In genomic region chr15:12308539-12308938, GRCm38 (mm10) we compare ENCODE assay signal across 36 mouse cellular contexts. TPM values are rescaled to one million over a fixed set of nuclear protein-coding genes. Genes with fewer than 3 reads are reported as not detected.
"Had no signal": no experiment of that assay in that cellular context is flagged by ENCODE, and none has a peak within 500 bp of the region (broad histone marks: within the 10 kb centered on the region; RNA-seq: fewer than 3 reads in every experiment).

No protein-coding gene starts in this region.

- H3K27ac ChIP-seq: heart, embryonic 13.5 days; heart, embryonic 15.5 days; hindbrain, embryonic 10.5 days; hindbrain, embryonic 12.5 days; hindbrain, embryonic 13.5 days; hindbrain, embryonic 14.5 days; hindbrain, embryonic 15.5 days; hindbrain, postnatal 0 days; intestine, embryonic 15.5 days; kidney, embryonic 15.5 days; kidney, postnatal 0 days; layer of hippocampus, adult 2 months; left cerebral cortex, adult 2 months had no signal

- H3K9ac ChIP-seq: heart, embryonic 13.5 days; heart, embryonic 15.5 days; hindbrain, embryonic 12.5 days; hindbrain, embryonic 13.5 days; hindbrain, embryonic 14.5 days; hindbrain, embryonic 15.5 days; intestine, embryonic 15.5 days; kidney, embryonic 15.5 days had no signal

- H3K4me3 ChIP-seq: heart, embryonic 13.5 days; heart, embryonic 15.5 days; hindbrain, embryonic 10.5 days; hindbrain, embryonic 12.5 days; hindbrain, embryonic 13.5 days; hindbrain, embryonic 15.5 days; intestine, embryonic 15.5 days; kidney, embryonic 15.5 days; layer of hippocampus, adult 2 months; left cerebral cortex, adult 2 months had no signal

- ATAC-seq: hindbrain, embryonic 16.5 days; hindbrain, postnatal 0 days; inflammation-experienced regulatory T-cells, adult 6 months; intestine, embryonic 15.5 days; intestine, embryonic 16.5 days; intestine, postnatal 0 days had no signal

- DNase-seq: heart, postnatal 10 days; heart, postnatal 14 days; heart, postnatal 36 days; heart, postnatal 4 days; kidney, adult 11 months; kidney, adult 18-20 months; kidney, adult 2 months; kidney, adult 8-10 months; kidney, adult 9 months; kidney, postnatal 10 days; kidney, postnatal 14 days; kidney, postnatal 25 days; kidney, postnatal 36 days; kidney, postnatal 4 days; layer of hippocampus, adult 9-11 months; layer of hippocampus, postnatal 36 days had no signal

- H3K4me2 ChIP-seq: heart, embryonic 13.5 days; heart, embryonic 15.5 days; hindbrain, embryonic 12.5 days; hindbrain, embryonic 13.5 days; hindbrain, embryonic 14.5 days; hindbrain, embryonic 15.5 days; intestine, embryonic 15.5 days; kidney, embryonic 15.5 days had no signal

- H3K36me3 ChIP-seq: heart, embryonic 13.5 days; heart, embryonic 15.5 days; hindbrain, embryonic 10.5 days; hindbrain, embryonic 12.5 days; hindbrain, embryonic 13.5 days; hindbrain, embryonic 15.5 days; intestine, embryonic 15.5 days; kidney, embryonic 15.5 days had no signal

- H3K27me3 ChIP-seq: heart, embryonic 13.5 days; heart, embryonic 15.5 days; hindbrain, embryonic 12.5 days; hindbrain, embryonic 13.5 days; hindbrain, embryonic 15.5 days; intestine, embryonic 15.5 days; kidney, embryonic 15.5 days had no signal

- H3K9me3 ChIP-seq: heart, embryonic 13.5 days; heart, embryonic 15.5 days; hindbrain, embryonic 10.5 days; hindbrain, embryonic 12.5 days; hindbrain, embryonic 13.5 days; hindbrain, embryonic 15.5 days; intestine, embryonic 15.5 days; kidney, embryonic 15.5 days had no signal

- H3K4me1 ChIP-seq: hindbrain, embryonic 12.5 days; hindbrain, embryonic 13.5 days; hindbrain, embryonic 15.5 days had no signal

RNA-seq across cellular contexts. Expression of gene 1810049J17Rik, which starts 13.2 kb away (rescaled TPM):
- total RNA-seq: hematopoietic stem cell, adult 5-6 weeks; hindbrain, postnatal 0 days had no signal
- polyA plus RNA-seq: heart, embryonic 15.5 days; hindbrain, embryonic 11.5 days; hindbrain, embryonic 13.5 days; inflammation-experienced regulatory T-cells, adult 6 months; kidney, adult 2 months; kidney, embryonic 15.5 days; large intestine, adult 2 months had no signal
